Mouse (Mus musculus) induced T-regulatory cell, adult 2 months (primary cell): ENCODE measurements around the gene Ubash3b.

Source experiments
- DNase-seq: peaks from one replicate; pipeline ENCODE4 v3.0.0-alpha.2; 2012; ENCODE audit warnings: low read depth

The Ubash3b gene

GRCm38 (mm10) chr9:41051080-41051932 is 110.2 kb downstream of the Ubash3b start:
- no peak for DNase-seq

GRCm38 (mm10) chr9:41050331-41051079 is 111.0 kb downstream of the Ubash3b start:
- no peak for DNase-seq

GRCm38 (mm10) chr9:41049282-41049681 is 112.2 kb downstream of the Ubash3b start:
- no peak for DNase-seq

- DNase-seq, result no peak
Measured at GRCm38 (mm10) chr9:41048820-41049219, 112.7 kb downstream of the Ubash3b start.

- DNase-seq, result peak; percentile 35
Measured at GRCm38 (mm10) chr9:41048216-41048615, 113.3 kb downstream of the Ubash3b start.

GRCm38 (mm10) chr9:41047654-41048053 is 113.8 kb downstream of the Ubash3b start:
- DNase-seq, result no peak

- peak; percentile 90 for DNase-seq
Measured at GRCm38 (mm10) chr9:41044626-41045025, 116.9 kb downstream of the Ubash3b start.

GRCm38 (mm10) chr9:41043641-41044040 is 117.9 kb downstream of the Ubash3b start:
- DNase-seq, result no peak

GRCm38 (mm10) chr9:41041404-41041803 is 120.1 kb downstream of the Ubash3b start:
- DNase-seq, result no peak

GRCm38 (mm10) chr9:41038150-41038664 is 123.3 kb downstream of the Ubash3b start:
- DNase-seq, result no peak

GRCm38 (mm10) chr9:41031590-41032489 is 129.7 kb downstream of the Ubash3b start:
- DNase-seq, result no peak

- peak; percentile 37 for DNase-seq
Measured at GRCm38 (mm10) chr9:41029827-41030226, 131.7 kb downstream of the Ubash3b start.

GRCm38 (mm10) chr9:41028470-41028869 is 133.0 kb downstream of the Ubash3b start:
- DNase-seq, result peak; percentile 75

- no peak for DNase-seq
Measured at GRCm38 (mm10) chr9:41021690-41022089, 139.8 kb downstream of the Ubash3b start.

- DNase-seq, result no peak
Measured at GRCm38 (mm10) chr9:41020486-41020885, 141.0 kb downstream of the Ubash3b start.

GRCm38 (mm10) chr9:41014512-41014911 is 147.0 kb downstream of the Ubash3b start:
- DNase-seq, result no peak

GRCm38 (mm10) chr9:41012456-41012855 is 149.0 kb downstream of the Ubash3b start:
- no peak for DNase-seq

GRCm38 (mm10) chr9:41011512-41012436 is 149.7 kb downstream of the Ubash3b start:
- DNase-seq, result no peak

GRCm38 (mm10) chr9:41007785-41008184 is 153.7 kb downstream of the Ubash3b start:
- no peak for DNase-seq

- DNase-seq, result no peak
Measured at GRCm38 (mm10) chr9:41004415-41004814, 157.1 kb downstream of the Ubash3b start, which contains the start of gene Crtam. Crtam (minus strand) TSS chr9:41004628.
